Mouse (Mus musculus) lung, embryonic 16.5 days (tissue): ENCODE results near the gene Olfr328. TPM values are rescaled to one million over a fixed set of nuclear protein-coding genes. Genes with fewer than 3 reads are reported as not detected.

Source experiments
- ATAC-seq: fragments of 200-750 bp; cut with Nextera tagmentation; 2 replicates; pipeline ENCODE4 v1.8.0; 2017; ENCODE audit warnings: low read depth, mild to moderate bottlenecking, moderate library complexity
- H3K27ac ChIP-seq: fragments of 300-500 bp; sonication (generic); 2 replicates; pipeline ENCODE4 v1.5.1; 2014; ENCODE audit warnings: mild to moderate bottlenecking, control low read depth, low read length
- H3K27me3 ChIP-seq: fragments of 300-500 bp; sonication (generic); 2 replicates; pipeline ENCODE4 v1.6.1; 2014; ENCODE audit warnings: low read depth, low read length, mixed read lengths; ENCODE audit not compliant: control insufficient read depth, insufficient read depth
- H3K36me3 ChIP-seq: fragments of 300-500 bp; sonication (generic); 2 replicates; pipeline ENCODE4 v1.6.1; 2014; ENCODE audit warnings: low read length; ENCODE audit not compliant: control insufficient read depth, insufficient read depth
- H3K4me1 ChIP-seq: fragments of 300-500 bp; sonication (generic); replicated peaks from 2 replicates; pipeline ENCODE4 v1.6.1; 2014; ENCODE audit warnings: low read length, mixed read lengths; ENCODE audit not compliant: control insufficient read depth, insufficient read depth
- H3K4me2 ChIP-seq: fragments of 300-500 bp; sonication (generic); 2 replicates; pipeline ENCODE4 v1.6.1; 2014; ENCODE audit warnings: low read depth, low read length, control low read depth
- H3K4me3 ChIP-seq: fragments of 300-500 bp; sonication (generic); 2 replicates; pipeline ENCODE4 v1.5.1; 2014; ENCODE audit warnings: mild to moderate bottlenecking, low read length, control low read depth
- H3K9ac ChIP-seq: fragments of 300-500 bp; sonication (generic); 2 replicates; pipeline ENCODE4 v1.6.1; 2014; ENCODE audit warnings: low read length, control low read depth
- H3K9me3 ChIP-seq: fragments of 300-500 bp; sonication (generic); 2 replicates; pipeline ENCODE4 v1.6.1; 2016; ENCODE audit warnings: low read length; ENCODE audit not compliant: control insufficient read depth
- WGBS: fragments of 180-500 bp; shearing (Covaris S2); extraction: QIAGEN DNeasy Blood & Tissue Kit; methylation state at CpG from one replicate; pipeline ENCODE4 v1.1.7; 2014; 5-methylcytosine and 5-hydroxymethylcytosine counted together
- polyA plus RNA-seq: library from polyadenylated mRNA; unstranded; fragments of >200 nt; fragmentation: Nextera tagmentation; extraction: Ambion mirVana; gene quantifications from 2 replicates; pipeline ENCODE4 v1.2.1, GENCODE M21; 2015

Olfr328 gene
- polyA plus RNA-seq: 0.05 TPM in 1 of 2 replicates, not detected in the other

GRCm38 (mm10) chr11:58555536-58555935 lies at the start of gene Olfr328:
Olfr328 (minus strand) TSS chr11:58555636.
- no peaks in the 10 kb centered on the region for H3K36me3 ChIP-seq
- no peaks in the 10 kb centered on the region for H3K9me3 ChIP-seq
- H3K27ac ChIP-seq: no peak within 1 kb of the TSS
- 75% methylated on average over 1 of the region's 1 CpGs for WGBS
- no peak within 1 kb of the TSS for H3K4me3 ChIP-seq
- no peak within 1 kb of the TSS for H3K4me2 ChIP-seq
- ATAC-seq: no peak
- no peaks in the 10 kb centered on the region for H3K27me3 ChIP-seq
- H3K9ac ChIP-seq: no peak within 1 kb of the TSS
- no peaks in the 10 kb centered on the region for H3K4me1 ChIP-seq

GRCm38 (mm10) chr11:58605228-58605627 lies 49.8 kb upstream of the Olfr328 start:
- WGBS: 42% methylated on average over 3 of the region's 3 CpGs
- no peaks in the 10 kb centered on the region for H3K4me1 ChIP-seq
- H3K9ac ChIP-seq: no peak overlapping the region
- H3K36me3 ChIP-seq: no peaks in the 10 kb centered on the region
- H3K27me3 ChIP-seq: no peaks in the 10 kb centered on the region
- H3K9me3 ChIP-seq: no peaks in the 10 kb centered on the region
- H3K4me3 ChIP-seq: no peak overlapping the region
- H3K27ac ChIP-seq: no peak overlapping the region
- ATAC-seq: no peak
- H3K4me2 ChIP-seq: no peak overlapping the region

- Histone ChIP-seq H3K4me3 (no peak overlapping the region), H3K4me1 (no peaks in the 10 kb centered on the region), H3K9me3 (no peaks in the 10 kb centered on the region), H3K27ac (no peak overlapping the region), H3K36me3 (no peaks in the 10 kb centered on the region), H3K9ac (no peak overlapping the region), H3K4me2 (no peak overlapping the region), H3K27me3 (no peaks in the 10 kb centered on the region)
- WGBS: 37% methylated on average over 2 of the region's 2 CpGs
- no peak for ATAC-seq
These were observed 49.3 kb upstream of the Olfr328 start for GRCm38 (mm10) chr11:58604688-58605087.

- no peak overlapping the region for H3K4me3 ChIP-seq
- H3K36me3 ChIP-seq: no peaks in the 10 kb centered on the region
- H3K4me2 ChIP-seq: no peak overlapping the region
- no peaks in the 10 kb centered on the region for H3K27me3 ChIP-seq
- no peaks in the 10 kb centered on the region for H3K9me3 ChIP-seq
- H3K27ac ChIP-seq: no peak overlapping the region
- no peak overlapping the region for H3K9ac ChIP-seq
- no peaks in the 10 kb centered on the region for H3K4me1 ChIP-seq
- no peak for ATAC-seq
- whole genome bisulfite sequencing: 61% methylated on average over 6 of the region's 6 CpGs
These were observed 47.5 kb upstream of the Olfr328 start for GRCm38 (mm10) chr11:58602800-58603560.

GRCm38 (mm10) chr11:58602062-58602461 lies 46.6 kb upstream of the Olfr328 start:
- H3K4me3 ChIP-seq: no peak overlapping the region
- H3K4me1 ChIP-seq: no peaks in the 10 kb centered on the region
- H3K27ac ChIP-seq: no peak overlapping the region
- ATAC-seq: no peak
- H3K4me2 ChIP-seq: no peak overlapping the region
- H3K9me3 ChIP-seq: no peaks in the 10 kb centered on the region
- H3K9ac ChIP-seq: no peak overlapping the region
- no peaks in the 10 kb centered on the region for H3K36me3 ChIP-seq
- no peaks in the 10 kb centered on the region for H3K27me3 ChIP-seq

- H3K9ac ChIP-seq: no peak overlapping the region
- 79% methylated on average over 13 of the region's 13 CpGs for WGBS
- no peaks in the 10 kb centered on the region for H3K4me1 ChIP-seq
- H3K36me3 ChIP-seq: no peaks in the 10 kb centered on the region
- no peaks in the 10 kb centered on the region for H3K27me3 ChIP-seq
- H3K4me3 ChIP-seq: no peak overlapping the region
- no peak overlapping the region for H3K4me2 ChIP-seq
- no peak for ATAC-seq
- no peak overlapping the region for H3K27ac ChIP-seq
- no peaks in the 10 kb centered on the region for H3K9me3 ChIP-seq
These were observed 42.4 kb upstream of the Olfr328 start for GRCm38 (mm10) chr11:58597837-58598236.

- Histone ChIP-seq H3K27me3 (no peaks in the 10 kb centered on the region), H3K4me2 (no peak within 1 kb of the TSS), H3K36me3 (no peaks in the 10 kb centered on the region), H3K27ac (no peak within 1 kb of the TSS), H3K9me3 (no peaks in the 10 kb centered on the region), H3K9ac (no peak within 1 kb of the TSS), H3K4me3 (no peak within 1 kb of the TSS), H3K4me1 (no peaks in the 10 kb centered on the region)
- ATAC-seq: no peak
- WGBS: 73% methylated on average over 6 of the region's 6 CpGs
These were observed 39.4 kb upstream of the Olfr328 start, which contains the start of gene Olfr324 for GRCm38 (mm10) chr11:58594814-58595213. Olfr324 (plus strand) TSS chr11:58595114.

GRCm38 (mm10) chr11:58588620-58589250 lies 33.3 kb upstream of the Olfr328 start:
- Histone ChIP-seq H3K4me3 (no peak overlapping the region), H3K9ac (no peak overlapping the region), H3K36me3 (no peaks in the 10 kb centered on the region), H3K4me2 (no peak overlapping the region), H3K4me1 (no peaks in the 10 kb centered on the region), H3K27me3 (no peaks in the 10 kb centered on the region), H3K9me3 (no peaks in the 10 kb centered on the region), H3K27ac (no peak overlapping the region)
- WGBS: 51% methylated on average over 3 of the region's 3 CpGs
- no peak for ATAC-seq

- H3K9me3 ChIP-seq: no peaks in the 10 kb centered on the region
- H3K4me3 ChIP-seq: no peak overlapping the region
- no peaks in the 10 kb centered on the region for H3K36me3 ChIP-seq
- no peak for ATAC-seq
- no peaks in the 10 kb centered on the region for H3K4me1 ChIP-seq
- H3K9ac ChIP-seq: no peak overlapping the region
- WGBS: 70% methylated on average over 7 of the region's 7 CpGs
- no peak overlapping the region for H3K27ac ChIP-seq
- H3K27me3 ChIP-seq: no peaks in the 10 kb centered on the region
- no peak overlapping the region for H3K4me2 ChIP-seq
These were observed 32.5 kb upstream of the Olfr328 start for GRCm38 (mm10) chr11:58587898-58588348.
